Mouse (Mus musculus): ENCODE results near the gene Dnah17.

- TF ChIP-seq CTCF (IDR thresholded peaks at IDR 0.05; ENCODE audit: low read depth) (no peak), EP300 (optimal IDR thresholded peaks at IDR 0.05) (no peak)
These were observed 29.3 kb downstream of the Dnah17 start for GRCm38 (mm10) chr11:118101133-118101532.

Measured in stomach, postnatal 0 days (tissue).